Mouse (Mus musculus) midbrain, embryonic 11.5 days (tissue): ENCODE results near the gene Zfp870. TPM values are rescaled to one million over a fixed set of nuclear protein-coding genes. Genes with fewer than 3 reads are reported as not detected.

ENCODE experiments used
- ATAC-seq: fragments of 200-750 bp; cut with Nextera tagmentation; 2 replicates; pipeline ENCODE4 v1.8.0; 2017; ENCODE audit warnings: moderate TSS enrichment, moderate library complexity; ENCODE audit not compliant: low FRiP score
- DNase-seq: peaks from one replicate; pipeline ENCODE4 v3.0.0; 2015; ENCODE audit warnings: low spot score; ENCODE audit errors: missing footprints
- H3K27ac ChIP-seq: fragments of 300-500 bp; sonication (generic); 2 replicates; pipeline ENCODE4 v1.5.1; 2014; ENCODE audit warnings: low read depth, low read length
- H3K27me3 ChIP-seq: fragments of 300-500 bp; sonication (generic); 2 replicates; pipeline ENCODE4 v1.6.1; 2014; ENCODE audit warnings: mild to moderate bottlenecking, low read length, moderate library complexity, mixed read lengths; ENCODE audit not compliant: control insufficient read depth, insufficient read depth
- H3K36me3 ChIP-seq: fragments of 300-500 bp; sonication (generic); 2 replicates; pipeline ENCODE4 v1.6.1; 2014; ENCODE audit warnings: mild to moderate bottlenecking, low read length, moderate library complexity, mixed read lengths; ENCODE audit not compliant: control insufficient read depth, insufficient read depth
- H3K4me1 ChIP-seq: fragments of 300-500 bp; sonication (generic); 2 replicates; pipeline ENCODE4 v1.6.1; 2014; ENCODE audit warnings: low read length; ENCODE audit not compliant: control insufficient read depth, insufficient read depth
- H3K4me2 ChIP-seq: fragments of 300-500 bp; sonication (generic); 2 replicates; pipeline ENCODE4 v1.6.1; 2014; ENCODE audit warnings: mild to moderate bottlenecking, moderate library complexity
- H3K4me3 ChIP-seq: fragments of 300-500 bp; sonication (generic); 2 replicates; pipeline ENCODE4 v1.5.1; 2014; ENCODE audit warnings: low read depth, low read length
- H3K9ac ChIP-seq: fragments of 300-500 bp; sonication (generic); 2 replicates; pipeline ENCODE4 v1.6.1; 2014; ENCODE audit warnings: low read length
- H3K9me3 ChIP-seq: fragments of 300-500 bp; sonication (generic); 2 replicates; pipeline ENCODE4 v1.6.1; 2016; ENCODE audit warnings: low read length; ENCODE audit not compliant: control insufficient read depth
- WGBS: fragments of 180-500 bp; shearing (Covaris S2); extraction: QIAGEN DNeasy Blood & Tissue Kit; methylation state at CpG from one replicate; pipeline ENCODE4 v1.1.7; 2014; 5-methylcytosine and 5-hydroxymethylcytosine counted together
- polyA plus RNA-seq: library from polyadenylated mRNA; unstranded; fragments of >200 nt; fragmentation: Nextera tagmentation; extraction: Ambion mirVana; gene quantifications from 2 replicates; pipeline ENCODE4 v1.2.1, GENCODE M21; 2014

Gene Zfp870
- polyA plus RNA-seq, 1 experiment from 2014 or later = 11.0 TPM

- Histone ChIP-seq H3K4me1 (no peaks in the 10 kb centered on the region), H3K27ac (no peak overlapping the region), H3K36me3 (no peaks in the 10 kb centered on the region), H3K4me3 (no peak overlapping the region), H3K9me3 (no peaks in the 10 kb centered on the region), H3K4me2 (peak overlapping the region; percentile 28; the same call in 1 of the 2 replicates), H3K9ac (no peak overlapping the region), H3K27me3 (no peaks in the 10 kb centered on the region)
- no peak for ATAC-seq
- 9% methylated on average over 19 of the region's 19 CpGs for WGBS
- peak; percentile 89 for DNase-seq
These were observed 13.8 kb upstream of the Zfp870 start for GRCm38 (mm10) chr17:32905239-32905638.

GRCm38 (mm10) chr17:32904414-32904813 is 13.0 kb upstream of the Zfp870 start:
- Histone ChIP-seq H3K9me3 (no peaks in the 10 kb centered on the region), H3K9ac (no peak overlapping the region), H3K27me3 (no peaks in the 10 kb centered on the region), H3K36me3 (no peaks in the 10 kb centered on the region), H3K4me1 (no peaks in the 10 kb centered on the region), H3K27ac (no peak overlapping the region), H3K4me3 (no peak overlapping the region), H3K4me2 (no peak overlapping the region)
- no peak for DNase-seq
- no peak for ATAC-seq
- WGBS = 73% methylated on average over 2 of the region's 2 CpGs

- H3K9me3 ChIP-seq = no peaks in the 10 kb centered on the region
- no peak overlapping the region for H3K27ac ChIP-seq
- ATAC-seq (no peak), DNase-seq (no peak)
- H3K36me3 ChIP-seq = no peaks in the 10 kb centered on the region
- no peak overlapping the region for H3K4me2 ChIP-seq
- H3K27me3 ChIP-seq = no peaks in the 10 kb centered on the region
- no peak overlapping the region for H3K9ac ChIP-seq
- WGBS = 76% methylated on average over 1 of the region's 1 CpGs
- H3K4me3 ChIP-seq = no peak overlapping the region
- no peaks in the 10 kb centered on the region for H3K4me1 ChIP-seq
These were observed 10.5 kb upstream of the Zfp870 start for GRCm38 (mm10) chr17:32901751-32902525.

- Histone ChIP-seq H3K4me1 (peaks cover 4% of the 10 kb centered on the region), H3K4me2 (no peak overlapping the region), H3K9ac (no peak overlapping the region), H3K9me3 (no peaks in the 10 kb centered on the region), H3K27me3 (no peaks in the 10 kb centered on the region), H3K36me3 (no peaks in the 10 kb centered on the region), H3K4me3 (no peak overlapping the region), H3K27ac (no peak overlapping the region)
- 94% methylated on average over 4 of the region's 4 CpGs for WGBS
- ATAC-seq (no peak), DNase-seq (no peak)
These were observed 4.0 kb upstream of the Zfp870 start for GRCm38 (mm10) chr17:32895421-32895820.

GRCm38 (mm10) chr17:32893901-32894300 is 2.5 kb upstream of the Zfp870 start:
- H3K4me1 ChIP-seq = peaks cover 7% of the 10 kb centered on the region
- H3K36me3 ChIP-seq = no peaks in the 10 kb centered on the region
- no peaks in the 10 kb centered on the region for H3K9me3 ChIP-seq
- no peak overlapping the region for H3K27ac ChIP-seq
- H3K27me3 ChIP-seq = no peaks in the 10 kb centered on the region
- H3K9ac ChIP-seq = no peak overlapping the region
- no peak for ATAC-seq
- no peak for DNase-seq
- H3K4me3 ChIP-seq = no peak overlapping the region
- 79% methylated on average over 3 of the region's 3 CpGs for WGBS
- no peak overlapping the region for H3K4me2 ChIP-seq

- no peak; the same call in 1 of the 2 replicates for ATAC-seq
- WGBS = 5% methylated on average over 11 of the region's 11 CpGs
- H3K4me1 ChIP-seq = peaks cover 7% of the 10 kb centered on the region
- no peaks in the 10 kb centered on the region for H3K9me3 ChIP-seq
- DNase-seq = no peak
- peak overlapping the region; percentile 63 for H3K4me2 ChIP-seq
- peak overlapping the region; percentile 78 for H3K27ac ChIP-seq
- H3K4me3 ChIP-seq = peak overlapping the region; percentile 59
- H3K36me3 ChIP-seq = no peaks in the 10 kb centered on the region
- H3K9ac ChIP-seq = peak overlapping the region; percentile 83
- no peaks in the 10 kb centered on the region for H3K27me3 ChIP-seq
These were observed 597 bp downstream of the Zfp870 start for GRCm38 (mm10) chr17:32890852-32891238.

GRCm38 (mm10) chr17:32889611-32890010 is 1.8 kb downstream of the Zfp870 start:
- no peak overlapping the region for H3K4me2 ChIP-seq

GRCm38 (mm10) chr17:32880320-32881218 is 10.9 kb downstream of the Zfp870 start:
- no peak overlapping the region for H3K4me2 ChIP-seq
- no peaks in the 10 kb centered on the region for H3K27me3 ChIP-seq
- no peaks in the 10 kb centered on the region for H3K4me1 ChIP-seq
- ATAC-seq (no peak), DNase-seq (no peak)
- H3K9me3 ChIP-seq = no peaks in the 10 kb centered on the region
- H3K9ac ChIP-seq = no peak overlapping the region
- no peak overlapping the region for H3K4me3 ChIP-seq
- 92% methylated on average over 14 of the region's 14 CpGs for WGBS
- no peak overlapping the region for H3K27ac ChIP-seq
- peaks cover 9% of the 10 kb centered on the region; the same call in 1 of the 2 replicates for H3K36me3 ChIP-seq

More at GRCm38 (mm10) chr17:32889611-32890010, 1.8 kb downstream of the Zfp870 start:
- H3K36me3 ChIP-seq = peaks cover 3% of the 10 kb centered on the region; the same call in 1 of the 2 replicates
- H3K27ac ChIP-seq = no peak overlapping the region
- WGBS = 97% methylated on average over 6 of the region's 6 CpGs
- H3K9ac ChIP-seq = no peak overlapping the region
- no peaks in the 10 kb centered on the region for H3K27me3 ChIP-seq
- no peaks in the 10 kb centered on the region for H3K9me3 ChIP-seq
- ATAC-seq (no peak), DNase-seq (no peak)
- peaks cover 7% of the 10 kb centered on the region for H3K4me1 ChIP-seq
- no peak overlapping the region for H3K4me3 ChIP-seq

GRCm38 (mm10) chr17:32878773-32879172 is 12.7 kb downstream of the Zfp870 start:
- no peak for ATAC-seq

More at GRCm38 (mm10) chr17:32878773-32879172, 12.7 kb downstream of the Zfp870 start:
- H3K9ac ChIP-seq = no peak overlapping the region
- no peak overlapping the region for H3K4me2 ChIP-seq
- 95% methylated on average over 11 of the region's 11 CpGs for WGBS
- H3K27me3 ChIP-seq = no peaks in the 10 kb centered on the region
- no peaks in the 10 kb centered on the region for H3K9me3 ChIP-seq
- H3K4me1 ChIP-seq = no peaks in the 10 kb centered on the region
- no peak for DNase-seq
- peaks cover 6% of the 10 kb centered on the region; the same call in 1 of the 2 replicates for H3K36me3 ChIP-seq
- H3K27ac ChIP-seq = no peak overlapping the region
- no peak overlapping the region for H3K4me3 ChIP-seq
